Mouse (Mus musculus) hindbrain, embryonic 11.5 days (tissue): Measurements from ENCODE around the gene Pkp4. TPM values are rescaled to one million over a fixed set of nuclear protein-coding genes. Genes with fewer than 3 reads are reported as not detected.

ENCODE experiments used
- ATAC-seq: fragments of 200-750 bp; cut with Nextera tagmentation; 2 replicates; pipeline ENCODE4 v1.8.0; 2017; ENCODE audit warnings: mild to moderate bottlenecking, moderate TSS enrichment, moderate library complexity; ENCODE audit not compliant: low FRiP score
- DNase-seq: peaks from one replicate; pipeline ENCODE4 v3.0.0-alpha.2; 2015; ENCODE audit warnings: low spot score
- H3K27ac ChIP-seq: fragments of 300-500 bp; sonication (generic); 2 replicates; pipeline ENCODE4 v1.5.1; 2014; ENCODE audit warnings: mild to moderate bottlenecking, low read depth, low read length
- H3K27me3 ChIP-seq: fragments of 300-500 bp; sonication (generic); 2 replicates; pipeline ENCODE4 v1.6.1; 2014; ENCODE audit warnings: mild to moderate bottlenecking, low read length, moderate library complexity, mixed read lengths; ENCODE audit not compliant: control insufficient read depth, insufficient read depth
- H3K36me3 ChIP-seq: fragments of 300-500 bp; sonication (generic); 2 replicates; pipeline ENCODE4 v1.6.1; 2014; ENCODE audit warnings: mild to moderate bottlenecking, low read length, moderate library complexity, mixed read lengths; ENCODE audit not compliant: control insufficient read depth, insufficient read depth
- H3K4me1 ChIP-seq: fragments of 300-500 bp; sonication (generic); replicated peaks from 2 replicates; pipeline ENCODE4 v1.6.1; 2014; ENCODE audit warnings: low read length, mixed read lengths; ENCODE audit not compliant: control insufficient read depth, insufficient read depth
- H3K4me2 ChIP-seq: fragments of 300-500 bp; sonication (generic); replicated peaks from 2 replicates; pipeline ENCODE4 v1.6.1; 2014; ENCODE audit warnings: mild to moderate bottlenecking, low read depth, low read length
- H3K4me3 ChIP-seq: fragments of 300-500 bp; sonication (generic); 2 replicates; pipeline ENCODE4 v1.5.1; 2014; ENCODE audit warnings: low read depth, low read length
- H3K9ac ChIP-seq: fragments of 300-500 bp; sonication (generic); 2 replicates; pipeline ENCODE4 v1.6.1; 2014; ENCODE audit warnings: low read depth, low read length
- H3K9me3 ChIP-seq: fragments of 300-500 bp; sonication (generic); 2 replicates; pipeline ENCODE4 v1.6.1; 2016; ENCODE audit warnings: low read length; ENCODE audit not compliant: control insufficient read depth
- WGBS: fragments of 180-500 bp; shearing (Covaris S2); extraction: QIAGEN DNeasy Blood & Tissue Kit; methylation state at CpG from one replicate; pipeline ENCODE4 v1.1.7; 2014; 5-methylcytosine and 5-hydroxymethylcytosine counted together
- polyA plus RNA-seq: library from polyadenylated mRNA; unstranded; fragments of >200 nt; fragmentation: Nextera tagmentation; extraction: Ambion mirVana; gene quantifications from 2 replicates; pipeline ENCODE4 v1.2.1, GENCODE M21; 2014

Gene Pkp4
- polyA plus RNA-seq, 1 experiment from 2014 or later, result 21.3 TPM

DNA sequence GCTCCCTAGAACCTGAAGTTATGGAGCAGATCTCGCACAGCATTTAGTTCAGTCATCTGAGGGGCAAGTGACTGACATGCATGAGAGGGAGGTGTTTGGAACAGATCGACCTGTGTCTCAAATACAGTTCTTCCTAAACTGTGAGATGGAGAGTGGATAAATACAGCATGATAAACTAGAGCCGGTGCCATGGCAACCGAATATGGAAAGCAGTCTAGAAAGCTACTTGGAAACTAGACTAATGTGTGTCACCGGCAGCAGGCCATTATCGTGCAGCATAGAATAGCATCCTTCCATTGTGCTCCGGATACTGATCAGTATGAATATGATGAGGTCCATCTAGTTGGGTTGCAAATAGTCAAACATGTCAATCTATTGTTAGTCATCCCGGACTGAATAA, 17.5 kb downstream of the Pkp4 start:
- no peak for ATAC-seq
- 86% methylated on average over 8 of the region's 8 CpGs for WGBS

DNA sequence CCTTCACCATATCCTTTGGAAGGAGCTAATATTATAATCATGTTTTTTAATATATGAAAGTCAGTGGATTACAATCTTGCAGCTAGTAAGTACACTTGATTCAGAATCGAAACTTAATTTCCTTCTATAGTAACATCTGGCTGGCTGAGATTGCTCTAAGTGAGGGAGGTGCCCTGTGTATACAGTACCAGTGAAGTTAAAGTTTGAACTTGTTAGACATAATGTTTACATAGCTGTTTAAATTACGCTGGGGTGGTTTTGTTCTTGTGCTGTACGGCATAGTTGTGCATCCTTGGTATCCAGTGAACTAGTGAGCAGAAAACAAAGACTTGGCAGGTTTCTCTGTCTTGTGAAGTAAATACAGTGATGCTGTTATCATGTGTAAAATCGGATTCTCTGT, 18.3 kb downstream of the Pkp4 start:
- H3K27me3 ChIP-seq, result no peaks in the 10 kb centered on the region
- DNase-seq (no peak), ATAC-seq (no peak)
- no peak overlapping the region for H3K27ac ChIP-seq
- no peak overlapping the region for H3K4me3 ChIP-seq
- H3K9ac ChIP-seq, result no peak overlapping the region
- H3K36me3 ChIP-seq, result no peaks in the 10 kb centered on the region
- 82% methylated on average over 4 of the region's 4 CpGs for WGBS
- no peaks in the 10 kb centered on the region for H3K4me1 ChIP-seq
- no peak overlapping the region for H3K4me2 ChIP-seq
- H3K9me3 ChIP-seq, result no peaks in the 10 kb centered on the region

More for the DNA sequence above, 17.5 kb downstream of the Pkp4 start:
- Histone ChIP-seq H3K27me3 (no peaks in the 10 kb centered on the region), H3K4me1 (no peaks in the 10 kb centered on the region), H3K4me2 (no peak overlapping the region), H3K4me3 (no peak overlapping the region), H3K36me3 (no peaks in the 10 kb centered on the region), H3K27ac (no peak overlapping the region), H3K9ac (no peak overlapping the region), H3K9me3 (no peaks in the 10 kb centered on the region)
- peak; percentile 31 for DNase-seq

DNA sequence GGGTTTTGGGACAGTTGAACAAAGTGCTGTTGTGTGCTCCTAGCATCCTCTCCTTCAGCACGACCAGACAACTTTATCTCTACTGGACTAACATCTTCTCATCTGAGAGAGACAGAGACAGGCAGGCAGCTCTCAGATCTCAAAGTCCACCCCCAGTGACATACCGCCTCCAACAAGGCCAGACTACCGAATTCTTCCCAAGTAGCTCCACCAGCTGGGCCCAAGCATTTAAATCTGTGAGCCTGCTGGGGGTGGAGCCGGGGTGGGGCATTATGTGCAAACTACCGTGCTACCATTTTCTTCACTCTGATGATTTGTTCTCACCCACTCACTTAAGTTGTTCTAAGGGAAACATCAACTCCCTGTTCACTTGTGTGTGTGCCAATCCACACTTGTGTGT, 18.8 kb downstream of the Pkp4 start:
- no peaks in the 10 kb centered on the region for H3K4me1 ChIP-seq
- H3K4me3 ChIP-seq, result no peak overlapping the region
- 68% methylated on average over 5 of the region's 5 CpGs for WGBS
- ATAC-seq (no peak), DNase-seq (no peak)
- no peaks in the 10 kb centered on the region for H3K36me3 ChIP-seq
- no peaks in the 10 kb centered on the region for H3K9me3 ChIP-seq
- no peak overlapping the region for H3K9ac ChIP-seq
- H3K27me3 ChIP-seq, result no peaks in the 10 kb centered on the region
- H3K27ac ChIP-seq, result no peak overlapping the region
- H3K4me2 ChIP-seq, result no peak overlapping the region

GRCm38 (mm10) chr2:59181321-59182113, 20.9 kb downstream of the Pkp4 start:
- Histone ChIP-seq H3K36me3 (no peaks in the 10 kb centered on the region), H3K4me3 (no peak overlapping the region), H3K4me2 (no peak overlapping the region), H3K27me3 (no peaks in the 10 kb centered on the region), H3K9me3 (no peaks in the 10 kb centered on the region), H3K9ac (no peak overlapping the region), H3K4me1 (no peaks in the 10 kb centered on the region), H3K27ac (no peak overlapping the region)
- ATAC-seq (no peak), DNase-seq (no peak)
- 90% methylated on average over 15 of the region's 15 CpGs for WGBS

- no peak overlapping the region for H3K27ac ChIP-seq
- H3K9me3 ChIP-seq, result no peaks in the 10 kb centered on the region
- no peaks in the 10 kb centered on the region for H3K4me1 ChIP-seq
- H3K4me2 ChIP-seq, result no peak overlapping the region
- no peak for ATAC-seq
- 86% methylated on average over 4 of the region's 4 CpGs for WGBS
- H3K9ac ChIP-seq, result no peak overlapping the region
- no peak overlapping the region for H3K4me3 ChIP-seq
- no peaks in the 10 kb centered on the region for H3K36me3 ChIP-seq
- H3K27me3 ChIP-seq, result no peaks in the 10 kb centered on the region
- DNase-seq, result no peak
Measured at GRCm38 (mm10) chr2:59183541-59183940, 22.9 kb downstream of the Pkp4 start.

- no peaks in the 10 kb centered on the region for H3K36me3 ChIP-seq
- ATAC-seq, result no peak
- H3K9ac ChIP-seq, result no peak overlapping the region
- H3K27ac ChIP-seq, result no peak overlapping the region
- no peak overlapping the region for H3K4me3 ChIP-seq
- DNase-seq, result no peak
- no peaks in the 10 kb centered on the region for H3K9me3 ChIP-seq
- WGBS, result 91% methylated on average over 11 of the region's 11 CpGs
- no peaks in the 10 kb centered on the region for H3K27me3 ChIP-seq
- no peaks in the 10 kb centered on the region for H3K4me1 ChIP-seq
- no peak overlapping the region for H3K4me2 ChIP-seq
Measured at GRCm38 (mm10) chr2:59184107-59185064, 23.7 kb downstream of the Pkp4 start.

DNA sequence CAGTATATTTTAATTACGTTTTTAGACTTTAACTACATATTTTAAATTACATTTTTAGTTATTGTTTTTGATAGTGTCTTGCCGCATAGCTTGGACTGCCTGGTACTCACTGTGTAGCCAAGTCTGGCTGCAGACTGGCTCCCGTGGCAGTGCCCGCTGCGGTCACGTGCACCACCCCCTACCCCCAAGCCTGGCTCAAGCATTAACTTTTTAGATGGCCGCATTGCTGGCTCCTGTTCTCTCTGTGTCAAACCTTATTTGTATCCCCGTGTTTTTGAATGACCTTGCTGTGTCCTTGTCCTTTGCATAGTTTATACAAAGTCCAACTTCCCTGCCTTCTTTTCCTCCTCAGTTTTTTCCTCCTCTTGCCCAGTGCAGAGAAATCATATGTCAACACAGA, 25.5 kb downstream of the Pkp4 start:
- no peak for ATAC-seq
- no peaks in the 10 kb centered on the region for H3K36me3 ChIP-seq

GRCm38 (mm10) chr2:59186966-59187365, 26.3 kb downstream of the Pkp4 start:
- DNase-seq (no peak), ATAC-seq (no peak)
- H3K4me3 ChIP-seq, result no peak overlapping the region
- no peaks in the 10 kb centered on the region for H3K27me3 ChIP-seq
- H3K36me3 ChIP-seq, result no peaks in the 10 kb centered on the region
- H3K27ac ChIP-seq, result no peak overlapping the region
- no peaks in the 10 kb centered on the region for H3K4me1 ChIP-seq
- no peak overlapping the region for H3K4me2 ChIP-seq
- WGBS, result 96% methylated on average over 6 of the region's 6 CpGs
- H3K9ac ChIP-seq, result no peak overlapping the region
- no peaks in the 10 kb centered on the region for H3K9me3 ChIP-seq

More for the DNA sequence above, 25.5 kb downstream of the Pkp4 start:
- DNase-seq, result no peak
- Histone ChIP-seq H3K9ac (no peak overlapping the region), H3K27ac (no peak overlapping the region), H3K4me1 (no peaks in the 10 kb centered on the region), H3K4me3 (no peak overlapping the region), H3K27me3 (no peaks in the 10 kb centered on the region), H3K4me2 (no peak overlapping the region), H3K9me3 (no peaks in the 10 kb centered on the region)
- WGBS, result 96% methylated on average over 8 of the region's 8 CpGs
